Mouse (Mus musculus): ENCODE measurements around the gene Adamtsl2. TPM values are rescaled to one million over a fixed set of nuclear protein-coding genes. Genes with fewer than 3 reads are reported as not detected.

Adamtsl2 gene
- total RNA-seq, 2 experiments from 2014 or later, result 6.3 to 10.5 TPM

DNA sequence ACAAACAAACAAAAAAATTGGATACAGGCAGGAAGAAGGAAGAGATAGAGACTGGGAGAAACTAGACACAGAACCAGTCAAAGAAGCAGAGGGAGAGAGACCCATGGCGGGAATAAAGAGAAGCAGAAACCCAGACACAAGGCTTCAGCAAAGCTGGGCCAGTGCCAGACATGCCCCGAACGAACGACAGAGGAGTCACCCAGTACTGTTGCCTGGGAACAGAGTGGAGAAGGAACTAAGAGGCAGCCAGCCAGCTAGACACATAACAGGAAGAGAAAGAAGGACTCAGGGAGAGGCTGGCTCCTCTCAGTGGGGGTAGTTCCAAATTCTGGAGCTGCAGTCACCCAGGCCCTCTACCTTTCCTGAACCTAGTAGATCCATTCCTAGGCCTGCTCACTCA lies 8.0 kb upstream of the Adamtsl2 start:
- DNase-seq, result peak; percentile 78
- intact Hi-C loops (cut with DNase I; ENCODE audit: low total_unique reads), result loop anchor here (10.0 kb wide), 1 partner anchor 54 kb away; no protein-coding TSS in a partner anchor

DNA sequence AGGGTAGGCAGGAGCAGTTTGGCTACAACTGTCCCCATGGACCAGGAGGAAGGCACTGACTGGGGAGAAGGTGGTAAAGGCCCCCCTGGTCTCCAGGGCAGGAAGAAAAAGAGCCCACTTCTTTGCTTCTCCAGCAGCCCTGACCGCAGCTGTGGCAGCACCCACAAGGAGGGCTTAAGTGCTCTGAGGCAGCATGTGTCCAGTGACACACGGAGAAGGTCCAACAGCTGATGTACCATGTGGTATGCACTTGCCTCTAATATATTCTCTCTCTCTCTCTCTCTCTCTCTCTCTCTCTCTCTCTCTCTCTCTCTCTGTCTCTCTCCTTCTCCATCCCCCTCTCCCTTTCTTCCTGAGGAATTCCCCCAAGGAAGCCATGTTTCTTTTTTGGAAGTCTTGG lies 7.2 kb upstream of the Adamtsl2 start, which contains the start of gene Mymk:
Gene Mymk, minus strand, starts transcription at position 202 of the 400 bp plus-strand sequence.
- no peak for DNase-seq
- intact Hi-C loops (cut with DNase I; ENCODE audit: low total_unique reads), result loop anchor here (10.0 kb wide), 1 partner anchor 53 kb away; no protein-coding TSS in a partner anchor

DNA sequence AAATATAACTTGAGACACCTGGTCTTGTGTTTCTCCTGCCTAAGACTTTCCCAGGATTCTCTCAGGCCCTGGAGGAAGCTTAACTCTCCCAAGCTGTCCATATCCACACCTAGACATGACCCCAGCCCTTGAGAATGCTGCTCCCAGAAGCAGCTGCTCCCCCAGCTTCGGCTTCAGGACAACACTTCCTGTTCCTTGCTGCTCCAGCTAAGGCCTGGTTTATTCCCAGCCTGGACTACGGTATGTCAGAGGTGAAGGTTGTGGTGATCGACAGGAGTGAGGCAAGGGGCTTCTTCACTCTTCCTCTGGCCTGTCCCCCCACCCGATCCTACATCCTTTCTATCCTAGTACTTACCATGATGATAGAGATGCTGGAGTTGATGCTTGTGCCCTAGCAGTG lies 5.8 kb upstream of the Adamtsl2 start:
- no peak for DNase-seq
- intact Hi-C loops (cut with DNase I; ENCODE audit: low total_unique reads), result loop anchor here (10.0 kb wide), 1 partner anchor 51 kb away; no protein-coding TSS in a partner anchor

DNA sequence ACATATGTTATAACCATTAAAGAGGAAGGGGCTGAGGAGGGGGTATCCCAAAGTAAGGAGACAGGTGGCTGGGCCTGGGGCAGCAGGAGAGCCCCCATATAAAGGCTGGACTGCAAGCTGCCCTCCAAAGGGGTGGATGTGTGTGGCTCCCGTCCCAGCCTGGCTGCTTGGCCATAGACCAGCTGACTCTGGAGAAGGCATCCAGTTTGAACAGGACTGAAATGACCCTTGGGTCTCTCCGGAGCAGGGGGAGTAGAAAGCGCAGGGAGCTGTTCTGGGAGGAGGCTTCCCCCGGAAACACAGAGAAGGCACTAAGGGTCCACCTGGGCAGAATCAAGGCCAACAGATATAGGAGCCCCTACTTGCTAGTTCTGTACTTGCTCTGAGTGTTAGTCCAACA lies 4.4 kb upstream of the Adamtsl2 start:
- intact Hi-C loops (cut with DNase I; ENCODE audit: low total_unique reads), result loop anchor here (5.0 to 10.0 kb wide), 2 partner anchors 50 to 162 kb away; no protein-coding TSS in a partner anchor

DNA sequence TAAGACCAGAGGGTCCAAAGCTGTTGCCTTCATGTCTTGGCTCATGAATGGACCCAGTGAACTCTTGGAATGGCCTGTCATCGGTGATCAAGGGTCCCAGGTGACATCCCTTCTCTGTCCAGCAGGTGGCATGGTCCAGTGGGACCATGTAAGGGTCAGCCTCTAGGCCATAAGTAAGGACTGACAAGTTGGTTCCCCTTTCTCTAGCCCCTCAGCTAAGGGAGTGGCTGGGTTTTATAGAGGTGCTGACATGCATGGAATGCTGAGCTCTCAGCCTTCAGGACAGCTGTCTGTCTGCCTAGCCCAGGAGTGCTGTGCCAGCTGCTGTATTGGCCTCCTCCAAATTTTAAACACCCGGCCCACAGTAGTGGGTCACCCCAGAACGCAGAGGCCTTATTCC lies 3.7 kb upstream of the Adamtsl2 start:
- no peak for DNase-seq
- intact Hi-C loops (cut with DNase I; ENCODE audit: low total_unique reads), result loop anchor here (5.0 to 10.0 kb wide), 2 partner anchors 49 to 162 kb away; no protein-coding TSS in a partner anchor

More for the DNA sequence above, 4.4 kb upstream of the Adamtsl2 start:
- DNase-seq, result peak; percentile 65

DNA sequence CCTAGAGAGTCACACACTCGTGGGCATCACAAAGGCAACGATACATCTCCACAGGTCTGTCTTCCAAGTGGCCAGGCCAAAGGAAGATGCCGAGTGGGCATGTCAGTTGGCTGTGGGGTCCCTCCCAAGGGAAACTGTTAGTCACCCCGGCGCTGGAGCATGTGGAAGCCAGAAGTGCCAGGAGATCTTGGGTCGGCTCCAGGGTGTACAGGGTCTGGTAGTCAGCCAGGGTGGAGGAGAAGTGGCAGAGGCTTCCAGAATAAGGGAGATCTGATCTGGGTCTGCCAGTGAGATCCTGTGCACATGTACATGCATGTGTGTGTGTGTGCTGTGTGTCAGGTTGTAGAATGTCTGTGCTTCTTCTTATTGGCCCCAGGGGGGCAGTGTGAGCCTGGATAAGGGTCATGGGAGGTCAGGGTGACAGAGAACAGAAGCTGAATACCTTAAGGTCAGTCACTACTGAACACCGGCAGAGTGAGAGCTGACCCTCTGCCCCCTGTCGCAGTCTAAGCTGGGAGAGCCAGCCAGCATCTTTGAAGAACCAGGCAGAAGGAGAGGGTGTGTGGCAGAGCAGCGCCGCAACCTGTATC lies 1.4 kb upstream of the Adamtsl2 start:
- peak; percentile 48 for DNase-seq
- intact Hi-C loops (cut with DNase I; ENCODE audit: low total_unique reads), result loop anchor here (5.0 to 10.0 kb wide), 2 partner anchors 47 to 160 kb away; no protein-coding TSS in a partner anchor

DNA sequence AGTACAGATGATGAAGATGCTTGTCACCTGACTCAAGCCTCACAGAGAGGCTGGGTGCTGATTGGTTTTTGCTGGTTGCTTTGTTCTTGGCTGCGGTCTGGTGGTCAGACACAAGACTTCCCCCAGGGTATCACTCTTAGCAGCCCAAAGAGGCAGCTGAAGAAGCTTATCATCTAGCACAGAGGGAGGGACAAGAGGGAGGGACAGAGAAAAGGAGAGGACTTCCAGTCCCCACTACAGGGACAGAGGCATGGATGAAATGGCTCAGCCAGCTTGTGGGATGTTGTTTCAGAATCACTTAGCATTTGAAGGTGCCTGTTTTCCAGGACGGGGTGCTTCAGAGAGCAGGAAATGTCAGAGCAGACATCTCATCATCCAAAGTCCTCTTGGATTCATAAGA lies 867 bp upstream of the Adamtsl2 start:
- intact Hi-C loops (cut with DNase I; ENCODE audit: low total_unique reads), result loop anchor here (5.0 to 10.0 kb wide), 2 partner anchors 46 to 159 kb away; no protein-coding TSS in a partner anchor
- no peak for DNase-seq

DNA sequence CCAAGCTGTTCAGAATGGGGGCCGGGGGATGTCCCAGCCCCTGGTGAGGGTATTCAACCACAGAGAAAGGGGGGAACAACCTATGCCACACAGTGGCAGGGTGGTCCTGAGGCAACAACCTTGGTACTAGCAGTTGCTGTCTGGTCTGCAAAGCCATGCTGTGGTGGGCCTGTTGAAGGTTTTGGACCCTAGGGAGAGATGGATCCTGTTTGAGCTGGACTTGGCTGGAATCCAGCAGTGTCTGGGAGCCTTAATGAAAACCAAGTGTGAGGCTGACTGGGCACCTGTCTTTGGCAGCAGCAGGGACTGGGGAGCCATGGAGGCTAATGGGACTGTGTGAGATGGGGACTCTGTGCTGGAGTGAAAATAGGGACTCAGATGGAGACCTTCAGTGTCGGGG lies 470 bp downstream of the Adamtsl2 start:
- intact Hi-C loops (cut with DNase I; ENCODE audit: low total_unique reads), result loop anchor here (5.0 to 10.0 kb wide), 2 partner anchors 45 to 158 kb away; no protein-coding TSS in a partner anchor
- no peak for DNase-seq

DNA sequence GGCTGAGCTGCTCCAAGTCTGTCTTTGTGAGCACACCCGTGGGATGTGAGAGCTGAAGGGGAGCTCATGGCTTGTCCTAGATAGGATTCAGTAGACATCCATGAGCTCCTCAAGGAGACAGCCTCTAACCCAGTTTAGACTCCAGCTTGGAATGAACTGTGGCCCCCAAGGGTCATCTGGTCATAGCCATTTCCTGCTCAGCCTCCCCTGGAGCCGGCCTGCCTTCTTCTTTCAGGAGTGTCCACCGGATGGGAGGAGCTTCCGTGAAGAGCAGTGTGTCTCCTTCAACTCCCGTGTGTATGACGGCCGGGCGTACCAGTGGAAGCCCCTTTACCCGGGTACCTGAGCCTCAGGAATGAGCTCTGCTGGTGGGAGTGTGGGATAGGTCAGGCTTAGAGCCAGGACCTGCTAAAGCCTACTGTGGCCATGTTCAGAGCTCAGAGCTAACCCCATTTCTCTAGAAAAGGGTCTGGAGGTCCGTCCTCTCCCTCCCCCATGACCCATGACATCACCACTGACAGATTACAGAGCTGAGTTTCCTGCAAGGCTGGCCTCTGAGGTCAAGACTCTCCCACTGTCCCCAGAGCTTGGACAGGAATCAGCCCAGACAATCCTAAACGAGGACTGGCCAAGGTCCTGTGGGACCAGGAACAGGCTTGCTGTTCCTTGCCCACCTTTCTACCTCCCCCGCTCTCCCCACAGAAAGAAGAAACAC lies 4.7 kb downstream of the Adamtsl2 start:
- intact Hi-C loops (cut with DNase I; ENCODE audit: low total_unique reads), result no loop called here
- DNase-seq, result no peak

DNA sequence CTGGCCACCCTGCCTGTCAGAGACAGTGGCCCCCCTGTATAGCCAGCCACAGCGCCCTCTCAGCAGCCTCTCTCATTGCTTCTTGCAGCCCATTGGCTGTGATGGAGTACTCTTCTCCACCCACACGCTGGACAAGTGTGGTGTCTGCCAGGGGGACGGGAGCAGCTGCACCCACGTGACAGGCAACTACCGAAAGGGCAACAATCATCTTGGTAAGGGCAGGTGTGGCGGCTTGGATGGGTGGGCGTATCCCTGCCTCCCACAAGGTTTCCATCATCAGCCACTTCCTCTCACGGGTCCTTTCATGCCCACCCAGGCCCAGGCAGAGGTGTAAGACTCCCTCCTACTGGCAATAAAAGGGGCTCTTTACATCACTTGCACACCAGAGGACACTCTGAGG lies 5.8 kb downstream of the Adamtsl2 start:
- DNase-seq, result no peak
- intact Hi-C loops (cut with DNase I; ENCODE audit: low total_unique reads), result no loop called here

DNA sequence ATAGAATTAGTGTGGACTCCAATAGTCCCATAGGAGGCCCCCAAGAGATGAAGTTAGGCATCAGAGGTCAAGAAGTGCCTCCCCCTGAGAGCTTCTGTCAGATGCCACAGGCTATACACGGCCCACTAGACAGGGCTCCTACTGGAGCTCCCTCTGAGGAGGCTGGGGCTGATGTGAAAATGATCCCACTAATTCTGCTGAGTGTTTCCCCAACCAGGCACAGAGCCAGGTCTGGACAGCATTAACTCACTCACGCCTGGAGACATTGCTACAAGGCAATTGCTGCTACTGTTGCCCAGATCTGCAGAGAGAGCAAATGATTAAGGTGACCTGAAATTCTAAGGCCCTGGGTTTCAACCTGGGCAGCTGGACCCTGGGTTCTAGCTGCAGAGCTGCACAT lies 6.6 kb downstream of the Adamtsl2 start:
- intact Hi-C loops (cut with DNase I; ENCODE audit: low total_unique reads), result no loop called here
- DNase-seq, result peak; percentile 61

DNA sequence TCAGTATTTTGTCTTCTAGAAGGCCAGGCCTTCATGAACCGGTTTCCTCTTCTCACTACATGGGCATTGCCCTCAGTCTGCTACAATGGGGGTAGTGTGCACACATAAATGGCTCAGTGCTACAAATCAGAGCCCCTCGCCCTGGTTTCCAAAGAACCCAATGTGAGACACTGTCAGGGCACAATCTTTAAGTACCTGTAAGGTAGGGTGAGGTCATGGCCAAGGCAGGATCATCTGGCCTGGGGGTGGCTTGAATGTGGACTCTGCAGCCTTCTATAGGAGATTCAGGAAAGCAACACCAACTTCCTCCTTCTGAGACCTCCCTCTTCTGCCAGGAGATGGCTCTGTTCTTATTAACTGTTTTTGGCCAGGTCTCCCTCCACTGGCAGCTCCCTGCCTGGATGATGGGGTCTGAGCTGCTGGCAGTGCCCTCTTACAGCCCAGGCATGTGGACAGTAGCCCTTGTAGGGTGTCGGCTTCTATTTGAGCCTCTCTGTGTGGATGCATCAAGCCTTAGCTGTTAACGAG lies 7.4 kb downstream of the Adamtsl2 start:
- intact Hi-C loops (cut with DNase I; ENCODE audit: low total_unique reads), result no loop called here
- DNase-seq, result no peak

DNA sequence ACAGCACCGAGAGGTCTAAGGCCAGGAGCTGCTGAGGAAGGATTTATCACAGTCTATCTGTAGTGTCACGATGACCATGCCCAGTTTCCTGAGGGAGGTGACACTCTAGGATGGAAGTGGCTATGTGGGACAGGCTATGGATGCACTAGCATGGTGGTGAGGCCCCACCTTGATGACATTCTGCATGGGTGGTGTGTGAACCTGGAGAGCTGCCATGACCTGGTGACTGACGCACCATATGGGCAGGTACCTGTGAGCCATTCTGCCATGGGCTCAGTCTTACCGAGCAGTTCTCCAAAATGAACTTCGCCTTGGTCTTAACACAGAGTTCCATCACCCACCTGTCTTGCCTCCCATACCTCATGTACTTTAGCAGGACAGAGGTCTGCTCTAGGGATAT lies 8.4 kb downstream of the Adamtsl2 start:
- no peak for DNase-seq
- intact Hi-C loops (cut with DNase I; ENCODE audit: low total_unique reads), result no loop called here

DNA sequence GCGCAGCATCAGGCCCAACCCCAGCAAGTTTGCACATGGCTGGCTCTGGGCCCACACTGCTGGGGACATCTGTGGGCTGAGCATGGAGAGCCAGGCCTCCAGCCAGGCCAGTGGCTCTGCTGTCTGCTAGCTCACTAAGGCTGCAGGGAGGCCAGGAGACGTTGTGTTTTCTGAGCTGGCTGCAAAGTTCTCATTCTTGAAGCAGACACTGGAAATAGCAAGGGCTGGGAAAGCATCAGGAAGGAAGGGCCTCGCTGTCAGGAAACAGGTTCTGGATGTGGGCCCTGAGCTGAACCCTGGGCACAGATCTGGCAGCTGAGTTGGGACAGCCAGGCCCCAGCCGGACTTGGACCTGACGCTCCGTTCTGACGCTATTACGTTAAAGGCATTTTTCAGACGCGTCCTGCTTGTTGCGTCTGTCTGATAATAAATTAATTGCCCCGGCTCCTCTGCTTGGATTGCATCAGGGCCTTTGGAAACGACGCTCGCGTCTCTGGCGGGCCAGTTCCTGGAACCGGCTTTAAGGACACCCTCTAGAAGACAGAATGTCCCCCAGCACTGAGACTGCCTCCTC lies 9.0 kb downstream of the Adamtsl2 start:
- intact Hi-C loops (cut with DNase I; ENCODE audit: low total_unique reads), result no loop called here
- DNase-seq, result peak; percentile 90

DNA sequence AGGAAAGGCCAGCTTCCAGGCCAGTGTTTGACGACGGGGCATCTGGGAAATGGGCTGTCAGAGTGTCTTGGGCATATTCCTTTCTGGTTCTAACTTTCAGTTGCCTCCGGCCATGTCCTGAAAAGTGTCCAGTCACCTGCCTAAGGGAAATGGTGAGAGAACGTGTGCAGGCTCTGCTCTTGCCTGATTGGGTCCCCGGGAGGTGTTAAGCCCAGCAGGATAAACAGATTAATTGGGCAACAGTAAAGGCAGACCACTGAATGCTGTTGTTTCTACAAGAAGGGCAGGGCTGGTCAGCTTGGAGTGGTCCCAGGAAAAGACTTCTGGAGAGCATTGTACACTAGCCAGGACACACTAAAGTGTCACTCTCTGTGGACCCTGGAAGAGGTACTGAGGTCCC lies 9.5 kb downstream of the Adamtsl2 start:
- no peak for DNase-seq
- intact Hi-C loops (cut with DNase I; ENCODE audit: low total_unique reads), result no loop called here

DNA sequence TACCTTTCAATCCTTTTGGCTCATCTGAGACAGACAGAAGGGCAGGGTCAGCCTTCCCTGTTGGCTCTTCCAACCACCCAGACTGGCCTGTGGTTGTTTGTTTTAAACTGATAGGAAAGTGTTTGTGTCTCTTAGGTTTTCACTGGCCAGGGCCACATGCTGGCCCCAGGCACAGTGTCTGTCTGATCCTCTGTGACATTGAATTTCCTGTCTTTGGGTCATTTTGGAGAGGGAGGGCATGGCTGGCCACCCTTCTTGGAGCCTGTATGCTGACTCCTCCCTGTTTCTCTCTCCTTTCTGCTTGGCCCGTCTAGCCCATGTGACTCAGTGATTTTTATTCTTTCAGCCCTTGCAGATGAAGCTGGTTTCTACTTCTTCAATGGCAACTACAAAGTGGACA lies 10.1 kb downstream of the Adamtsl2 start:
- intact Hi-C loops (cut with DNase I; ENCODE audit: low total_unique reads), result no loop called here
- no peak for DNase-seq

DNA sequence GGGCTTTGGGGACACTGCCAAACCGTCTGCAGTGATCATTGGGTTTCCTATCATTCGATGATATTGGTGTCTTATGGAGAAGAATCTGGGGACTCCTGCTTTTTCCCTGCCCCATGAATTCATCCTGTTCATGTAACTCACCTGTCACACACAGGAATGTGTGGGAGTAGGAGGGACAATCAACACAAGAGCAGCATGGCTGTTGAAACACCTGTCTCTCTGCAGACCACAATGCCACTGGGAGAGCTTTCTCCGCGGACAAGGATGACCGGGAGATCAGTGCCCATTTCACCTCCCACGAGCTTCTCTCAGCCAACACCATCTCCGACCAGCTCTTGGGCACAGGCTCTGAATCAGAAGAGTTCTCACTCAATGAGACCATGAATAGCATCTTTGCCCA lies 16.0 kb downstream of the Adamtsl2 start:
- intact Hi-C loops (cut with DNase I; ENCODE audit: low total_unique reads), result no loop called here
- DNase-seq, result no peak

DNA sequence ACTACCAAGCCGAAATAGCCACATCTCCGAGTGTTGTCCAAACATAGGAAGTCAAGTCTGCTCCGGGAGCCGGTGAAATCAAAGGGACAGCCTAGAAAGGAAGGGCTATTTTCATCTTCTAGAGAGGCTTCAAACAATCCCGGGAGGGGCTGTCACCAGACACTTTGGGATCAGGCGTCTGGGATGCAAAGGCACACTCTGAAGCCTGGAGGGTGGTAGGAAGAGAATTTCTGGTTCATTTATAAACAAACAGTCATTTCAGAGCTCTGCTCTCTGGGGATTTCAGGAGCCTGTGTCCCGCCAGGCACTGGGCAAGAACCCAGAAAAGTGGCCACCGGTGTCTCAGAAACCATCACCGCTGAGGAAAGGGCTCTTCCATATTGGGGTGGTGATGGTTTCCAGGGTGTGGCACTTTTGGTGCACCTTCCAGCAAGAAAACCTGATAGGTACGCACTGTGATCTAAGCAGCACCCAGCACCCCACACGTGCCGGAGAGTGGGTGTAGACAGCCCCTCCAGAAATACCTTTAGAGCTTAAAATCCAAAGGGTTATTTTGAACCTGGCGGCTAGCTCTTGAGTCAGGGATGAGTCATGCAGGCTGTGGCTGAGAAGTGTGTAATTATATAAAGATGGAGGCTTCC lies 17.3 kb downstream of the Adamtsl2 start:
- no peak for DNase-seq
- intact Hi-C loops (cut with DNase I; ENCODE audit: low total_unique reads), result no loop called here

DNA sequence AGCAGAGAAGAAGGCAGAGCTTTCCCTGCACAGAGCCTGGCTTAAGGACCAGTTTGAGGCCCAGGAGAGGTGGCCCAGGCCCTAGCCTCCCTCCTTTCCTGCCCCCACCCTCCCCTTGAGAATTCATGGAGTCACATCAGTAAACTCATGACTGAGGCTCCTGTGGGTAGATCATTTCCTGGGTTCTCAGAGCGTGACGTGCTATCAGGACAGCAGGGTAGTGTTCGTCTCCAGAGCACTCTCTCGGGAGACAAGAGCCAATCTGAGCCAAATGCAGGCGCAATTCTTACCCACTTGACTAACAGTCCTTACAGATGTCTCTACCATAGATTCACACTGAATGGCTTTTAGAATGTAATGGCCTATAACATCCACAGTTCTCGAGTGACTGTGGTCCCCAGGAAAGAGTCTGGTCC lies 18.1 kb downstream of the Adamtsl2 start:
- intact Hi-C loops (cut with DNase I; ENCODE audit: low total_unique reads), result no loop called here
- DNase-seq, result no peak

DNA sequence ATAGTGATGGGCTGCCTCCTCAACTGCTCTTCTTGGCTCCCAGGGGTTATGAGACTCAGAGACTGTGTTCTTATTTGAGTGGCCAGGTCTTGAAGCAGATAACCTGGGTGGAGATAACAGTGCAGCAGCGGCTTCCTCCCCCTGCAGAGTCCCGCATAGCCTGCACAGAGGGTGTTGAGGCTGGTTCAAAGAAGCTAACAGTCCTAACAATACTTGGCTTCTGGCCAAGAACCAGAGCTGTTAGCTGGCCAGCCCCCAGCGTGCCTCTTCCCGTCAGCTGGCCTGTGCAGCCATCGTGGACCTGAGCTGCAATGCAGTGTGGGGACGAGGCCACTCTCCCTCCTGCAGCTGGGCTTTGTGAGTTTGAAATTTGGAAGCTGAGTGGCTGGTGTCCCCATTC lies 18.6 kb downstream of the Adamtsl2 start:
- intact Hi-C loops (cut with DNase I; ENCODE audit: low total_unique reads), result no loop called here
- peak; percentile 54 for DNase-seq
